Mouse (Mus musculus) embryonic facial prominence, embryonic 15.5 days (tissue): ENCODE measurements around the gene Ccin. TPM values are rescaled to one million over a fixed set of nuclear protein-coding genes. Genes with fewer than 3 reads are reported as not detected.
A peak's percentile ranks its signal among the peaks of the same experiment; 100 is the strongest.

Experiments used
- ATAC-seq: fragments of 200-750 bp; cut with Nextera tagmentation; 2 replicates; pipeline ENCODE4 v1.8.0; 2017; ENCODE audit warnings: low read depth, moderate TSS enrichment; ENCODE audit not compliant: insufficient number of reproducible peaks, low FRiP score, low TSS enrichment
- H3K27ac ChIP-seq: fragments of 300-500 bp; sonication (generic); replicated peaks from 2 replicates; pipeline ENCODE4 v1.5.1; 2015; ENCODE audit warnings: mild to moderate bottlenecking, inconsistent platforms
- H3K27me3 ChIP-seq: fragments of 300-500 bp; sonication (generic); 2 replicates; pipeline ENCODE4 v1.6.1; 2015; ENCODE audit warnings: inconsistent platforms
- H3K36me3 ChIP-seq: fragments of 300-500 bp; sonication (generic); 2 replicates; pipeline ENCODE4 v1.6.1; 2015; ENCODE audit warnings: mild to moderate bottlenecking, inconsistent platforms
- H3K4me1 ChIP-seq: fragments of 300-500 bp; sonication (generic); 2 replicates; pipeline ENCODE4 v1.6.1; 2015; ENCODE audit warnings: inconsistent platforms
- H3K4me2 ChIP-seq: fragments of 300-500 bp; sonication (generic); replicated peaks from 2 replicates; pipeline ENCODE4 v1.6.1; 2015; ENCODE audit warnings: mild to moderate bottlenecking, inconsistent platforms
- H3K4me3 ChIP-seq: fragments of 300-500 bp; sonication (generic); replicated peaks from 2 replicates; pipeline ENCODE4 v1.5.1; 2015; ENCODE audit warnings: mild to moderate bottlenecking, inconsistent platforms
- H3K9ac ChIP-seq: fragments of 300-500 bp; sonication (generic); 2 replicates; pipeline ENCODE4 v1.6.1; 2015; ENCODE audit warnings: inconsistent platforms
- H3K9me3 ChIP-seq: fragments of 300-500 bp; sonication (generic); replicated peaks from 2 replicates; pipeline ENCODE4 v1.6.1; 2016; ENCODE audit warnings: inconsistent platforms
- WGBS: fragments of 180-500 bp; shearing (Covaris S2); methylation state at CpG from one replicate; pipeline ENCODE4 v1.1.7; 2015; 5-methylcytosine and 5-hydroxymethylcytosine counted together
- polyA plus RNA-seq: library from polyadenylated mRNA; unstranded; fragments of >200 nt; fragmentation: Nextera tagmentation; extraction: Ambion mirVana; gene quantifications from 2 replicates; pipeline ENCODE4 v1.2.1, GENCODE M21; 2015

Ccin gene
- polyA plus RNA-seq, 1 experiment from 2014 or later = not detected

DNA sequence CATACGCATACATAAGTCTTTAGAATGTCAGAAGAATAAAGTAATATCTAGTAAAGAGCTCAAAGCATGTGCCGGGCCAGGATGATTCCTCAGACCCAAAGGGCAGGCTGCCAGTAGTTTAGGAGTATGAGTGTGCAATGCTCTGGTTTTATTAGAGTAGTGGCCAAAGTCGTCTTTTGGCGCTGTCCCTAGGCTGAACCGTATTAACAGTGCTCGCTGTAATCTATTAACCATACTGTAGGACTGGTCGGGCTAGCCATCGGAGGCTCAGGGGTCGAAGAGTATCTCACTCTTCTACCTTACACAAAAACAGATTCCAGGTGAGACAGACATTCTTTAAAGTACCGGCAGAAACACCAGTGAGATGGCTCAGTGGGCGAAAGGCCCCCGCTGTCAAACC lies 33.5 kb downstream of the Ccin start:
- no peak for ATAC-seq
- peaks cover 37% of the 10 kb centered on the region for H3K36me3 ChIP-seq
- WGBS = 92% methylated on average over 12 of the region's 12 CpGs
- H3K4me1 ChIP-seq = peaks cover 24% of the 10 kb centered on the region
- no peak overlapping the region for H3K27ac ChIP-seq
- H3K9ac ChIP-seq = no peak overlapping the region
- no peaks in the 10 kb centered on the region for H3K9me3 ChIP-seq
- H3K4me2 ChIP-seq = no peak overlapping the region
- H3K27me3 ChIP-seq = no peaks in the 10 kb centered on the region
- H3K4me3 ChIP-seq = no peak overlapping the region

GRCm38 (mm10) chr4:44022323-44022722 lies 39.0 kb downstream of the Ccin start:
- WGBS = 70% methylated on average over 4 of the region's 4 CpGs

DNA sequence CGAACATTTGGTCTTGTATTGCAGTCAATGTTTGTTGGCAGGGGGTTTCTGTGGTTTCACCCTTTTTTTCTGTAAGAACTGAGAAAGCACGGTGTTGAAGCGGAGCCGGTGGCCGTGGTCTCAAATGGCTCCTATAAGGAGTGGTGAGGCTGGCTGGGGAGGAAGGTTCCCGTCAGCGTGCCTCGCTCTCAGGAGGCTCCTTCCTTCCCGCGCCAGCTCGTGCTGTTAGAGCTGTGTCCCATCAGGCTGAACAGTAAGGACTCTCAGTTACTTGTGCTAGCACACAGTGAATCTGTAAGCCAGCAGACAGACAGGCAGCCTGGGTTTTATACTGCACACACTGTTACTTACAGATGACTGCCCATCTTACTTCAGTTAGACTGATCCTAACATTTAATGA lies 39.5 kb downstream of the Ccin start:
- no peak overlapping the region for H3K27ac ChIP-seq
- H3K27me3 ChIP-seq = no peaks in the 10 kb centered on the region
- H3K9ac ChIP-seq = no peak overlapping the region
- peaks cover 93% of the 10 kb centered on the region for H3K36me3 ChIP-seq
- 0 out of 2 replicates have a peak, but pooled peaks cover 3% of the 10 kb centered on the region for H3K4me1 ChIP-seq
- no peak for ATAC-seq
- H3K4me2 ChIP-seq = no peak overlapping the region
- no peak overlapping the region for H3K4me3 ChIP-seq
- no peaks in the 10 kb centered on the region for H3K9me3 ChIP-seq
- WGBS = 81% methylated on average over 11 of the region's 11 CpGs

More at GRCm38 (mm10) chr4:44022323-44022722, 39.0 kb downstream of the Ccin start:
- Histone ChIP-seq H3K36me3 (peaks cover 89% of the 10 kb centered on the region), H3K4me2 (no peak overlapping the region), H3K27ac (no peak overlapping the region), H3K9ac (no peak overlapping the region), H3K27me3 (no peaks in the 10 kb centered on the region), H3K9me3 (no peaks in the 10 kb centered on the region), H3K4me3 (no peak overlapping the region), H3K4me1 (no peaks in the 10 kb centered on the region)
- no peak for ATAC-seq

DNA sequence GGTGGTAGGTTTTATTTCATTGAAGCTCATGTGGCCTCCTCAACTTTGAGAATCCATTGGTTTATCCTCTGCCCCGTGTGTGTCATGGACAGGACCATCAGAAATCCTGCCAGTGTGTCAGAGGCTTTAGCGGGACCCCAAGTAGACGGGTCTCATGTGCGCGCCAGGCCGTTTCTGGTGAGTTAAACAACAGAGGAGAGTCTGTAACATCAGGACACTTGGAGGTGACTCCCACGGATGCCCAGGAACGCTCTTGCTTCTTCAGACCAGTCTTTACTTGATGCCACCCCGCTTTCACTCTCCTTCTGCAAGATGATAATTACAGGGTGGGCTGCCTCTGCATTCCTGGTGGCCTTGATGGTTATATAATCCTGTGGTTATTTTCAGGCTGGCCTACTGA lies 40.4 kb downstream of the Ccin start:
- Histone ChIP-seq H3K4me1 (peaks cover 12% of the 10 kb centered on the region; the same call in 1 of the 2 replicates), H3K36me3 (peaks cover 99% of the 10 kb centered on the region), H3K4me3 (no peak overlapping the region), H3K9me3 (no peaks in the 10 kb centered on the region), H3K9ac (no peak overlapping the region), H3K27ac (no peak overlapping the region; the same call in 1 of the 2 replicates), H3K4me2 (no peak overlapping the region), H3K27me3 (no peaks in the 10 kb centered on the region)
- ATAC-seq = no peak
- 84% methylated on average over 9 of the region's 9 CpGs for WGBS

- no peaks in the 10 kb centered on the region for H3K9me3 ChIP-seq
- H3K4me2 ChIP-seq = no peak overlapping the region
- H3K4me1 ChIP-seq = peaks cover 13% of the 10 kb centered on the region; the same call in 1 of the 2 replicates
- ATAC-seq = no peak
- H3K9ac ChIP-seq = no peak overlapping the region
- H3K27ac ChIP-seq = no peak overlapping the region
- H3K27me3 ChIP-seq = no peaks in the 10 kb centered on the region
- 93% methylated on average over 6 of the region's 6 CpGs for WGBS
- peaks cover 97% of the 10 kb centered on the region for H3K36me3 ChIP-seq
- no peak overlapping the region for H3K4me3 ChIP-seq
Measured at GRCm38 (mm10) chr4:44024241-44024640, 41.0 kb downstream of the Ccin start.

DNA sequence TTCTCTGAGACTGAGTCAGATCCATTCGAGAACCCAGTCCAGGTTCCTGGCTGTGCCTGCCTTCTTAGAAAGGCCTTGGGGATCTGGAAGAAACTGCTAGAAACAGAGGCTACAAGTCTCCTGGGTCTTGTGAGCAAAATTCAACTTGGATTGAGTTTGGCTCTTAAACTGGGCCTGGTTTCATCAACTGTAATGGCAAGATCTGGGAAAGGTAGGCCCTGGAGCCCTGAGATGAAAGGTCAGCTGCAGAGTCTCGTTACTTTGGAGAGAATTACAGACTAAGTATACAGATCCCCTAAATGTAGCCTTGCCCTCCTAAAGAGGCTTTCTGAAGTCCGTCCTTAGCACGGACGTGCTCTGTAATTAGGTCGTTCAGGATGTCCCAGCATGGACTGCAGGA lies 42.3 kb downstream of the Ccin start:
- H3K4me3 ChIP-seq = no peak overlapping the region
- no peak overlapping the region for H3K4me2 ChIP-seq
- 77% methylated on average over 6 of the region's 6 CpGs for WGBS
- no peaks in the 10 kb centered on the region for H3K9me3 ChIP-seq
- H3K27ac ChIP-seq = no peak overlapping the region
- no peak for ATAC-seq
- peaks cover 13% of the 10 kb centered on the region; the same call in 1 of the 2 replicates for H3K4me1 ChIP-seq
- peaks cover 95% of the 10 kb centered on the region for H3K36me3 ChIP-seq
- H3K27me3 ChIP-seq = no peaks in the 10 kb centered on the region
- H3K9ac ChIP-seq = no peak overlapping the region

GRCm38 (mm10) chr4:44028303-44029135 lies 45.2 kb downstream of the Ccin start:
- peak; percentile 63 for ATAC-seq
- Histone ChIP-seq H3K4me3 (no peak overlapping the region), H3K4me2 (no peak overlapping the region), H3K9ac (no peak overlapping the region), H3K36me3 (peaks cover 95% of the 10 kb centered on the region), H3K4me1 (peaks cover 13% of the 10 kb centered on the region; the same call in 1 of the 2 replicates), H3K27me3 (no peaks in the 10 kb centered on the region), H3K9me3 (no peaks in the 10 kb centered on the region), H3K27ac (peak overlapping the region; percentile 68)
- 40% methylated on average over 16 of the region's 16 CpGs for WGBS

DNA sequence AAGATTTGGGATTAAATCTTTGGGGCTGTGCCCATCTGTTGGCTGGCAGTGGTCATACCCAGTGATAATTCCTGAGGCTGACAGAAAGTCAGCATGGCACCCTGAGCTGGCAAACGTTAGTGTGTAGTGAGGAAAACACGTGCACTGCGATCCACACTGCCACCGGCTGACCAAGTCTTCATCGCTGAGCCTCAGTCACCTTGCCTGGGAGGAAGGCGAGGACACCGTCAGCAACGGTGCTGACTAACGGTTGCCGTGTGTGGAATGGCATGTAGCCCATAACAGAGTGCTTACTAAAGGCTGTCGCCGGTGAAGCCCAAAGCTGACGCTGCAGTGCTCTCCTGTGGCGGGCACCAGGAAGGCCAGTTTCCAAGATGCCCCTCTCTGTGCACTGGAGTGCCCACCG lies 46.4 kb downstream of the Ccin start:
- no peak overlapping the region for H3K9ac ChIP-seq
- 91% methylated on average over 15 of the region's 15 CpGs for WGBS
- H3K9me3 ChIP-seq = no peaks in the 10 kb centered on the region
- H3K27ac ChIP-seq = no peak overlapping the region
- peaks cover 13% of the 10 kb centered on the region; the same call in 1 of the 2 replicates for H3K4me1 ChIP-seq
- no peak overlapping the region for H3K4me2 ChIP-seq
- H3K27me3 ChIP-seq = no peaks in the 10 kb centered on the region
- no peak for ATAC-seq
- peaks cover 86% of the 10 kb centered on the region for H3K36me3 ChIP-seq
- H3K4me3 ChIP-seq = no peak overlapping the region

DNA sequence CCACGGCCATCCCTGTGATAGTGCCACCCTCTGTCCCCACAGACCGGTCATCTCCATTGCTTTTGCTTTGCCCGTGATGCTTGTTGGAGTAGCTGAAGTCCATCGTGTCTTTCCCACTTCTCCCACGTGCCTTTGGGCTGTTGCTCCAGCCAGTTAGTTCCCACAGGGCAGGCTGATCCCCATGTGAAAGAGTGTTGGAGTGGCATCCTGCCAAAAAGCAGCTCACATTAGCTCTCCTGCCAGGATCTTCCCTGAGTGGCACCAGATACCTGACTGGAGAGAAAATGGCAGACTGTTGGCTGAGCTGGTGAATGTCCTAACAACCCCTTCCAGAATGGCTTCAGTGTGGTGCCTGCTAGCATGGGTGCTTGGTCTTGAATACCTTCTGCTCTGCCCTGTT lies 48.2 kb downstream of the Ccin start:
- Histone ChIP-seq H3K4me2 (no peak overlapping the region), H3K9me3 (no peaks in the 10 kb centered on the region), H3K4me3 (no peak overlapping the region), H3K9ac (no peak overlapping the region), H3K27ac (no peak overlapping the region), H3K36me3 (peaks cover 75% of the 10 kb centered on the region), H3K27me3 (no peaks in the 10 kb centered on the region), H3K4me1 (peaks cover 13% of the 10 kb centered on the region; the same call in 1 of the 2 replicates)
- no peak for ATAC-seq
- WGBS = 85% methylated on average over 5 of the region's 5 CpGs

Other genes starting within 250 kb of the Ccin start
- not detected in 2 replicates for gene Olfr159, start 212.5 kb upstream of the Ccin start, polyA plus RNA-seq
- 0.13 TPM in 1 of 2 replicates, not detected in the other for gene Olfr156, start 159.6 kb upstream of the Ccin start, polyA plus RNA-seq
- gene Olfr157, start 143.3 kb upstream of the Ccin start, polyA plus RNA-seq = 0.04 TPM in 2 replicates
- gene Olfr155, start 131.9 kb upstream of the Ccin start, polyA plus RNA-seq = 0.16 TPM in 1 of 2 replicates, not detected in the other
- 33.3 and 33.7 TPM in 2 replicates for gene Reck, start 108.0 kb upstream of the Ccin start, polyA plus RNA-seq
- gene Glipr2, start 26.1 kb upstream of the Ccin start, polyA plus RNA-seq = 84.4 and 102 TPM in 2 replicates
- 247 and 259 TPM in 2 replicates for gene Clta, start 21.0 kb downstream of the Ccin start, polyA plus RNA-seq
- gene Gne, start 100.7 kb downstream of the Ccin start, polyA plus RNA-seq = 25.5 and 26.1 TPM in 2 replicates